Mouse (Mus musculus) megakaryocyte, adult 5-6 weeks (primary cell): ENCODE measurements at regions not wholly inside any gene's neighbourhood (a gene's known extent, or its start where the extent isn't known, plus 50 kb on each side); places are given as distances from the start of the nearest gene placed in this dataset.

Experiments used
- ATAC-seq: 2 replicates; pipeline ENCODE4 v1.8.0; 2016; ENCODE audit warnings: mild to moderate bottlenecking, inconsistent platforms; ENCODE audit not compliant: poor library complexity, severe bottlenecking

- peak; percentile 86 for ATAC-seq
Measured at GRCm38 (mm10) chr2:128334143-128334470, 208.3 kb downstream of the Bcl2l11 start.

GRCm38 (mm10) chr2:128334757-128335500 is 209.1 kb downstream of the Bcl2l11 start:
- ATAC-seq: no peak

GRCm38 (mm10) chr2:128337192-128337591 is 211.4 kb downstream of the Bcl2l11 start:
- peak; percentile 39 for ATAC-seq

GRCm38 (mm10) chr2:128337791-128338190 is 212.0 kb downstream of the Bcl2l11 start:
- ATAC-seq: no peak

GRCm38 (mm10) chr2:128338474-128338873 is 212.6 kb downstream of the Bcl2l11 start:
- ATAC-seq: no peak

GRCm38 (mm10) chr2:128339061-128339642 is 213.3 kb downstream of the Bcl2l11 start:
- peak; percentile 30 for ATAC-seq

- ATAC-seq: no peak
Measured at GRCm38 (mm10) chr2:128339643-128340487, 214.0 kb downstream of the Bcl2l11 start.

- no peak for ATAC-seq
Measured at GRCm38 (mm10) chr2:128340631-128341240, 214.9 kb downstream of the Bcl2l11 start.

- peak; percentile 80 for ATAC-seq
Measured at GRCm38 (mm10) chr2:128342212-128342611, 216.4 kb downstream of the Bcl2l11 start.

GRCm38 (mm10) chr2:128345557-128345956 is 219.7 kb downstream of the Bcl2l11 start:
- ATAC-seq: no peak

GRCm38 (mm10) chr2:128348556-128348955 is 222.7 kb downstream of the Bcl2l11 start:
- ATAC-seq: no peak

- no peak for ATAC-seq
Measured at GRCm38 (mm10) chr2:128351405-128351804, 225.6 kb downstream of the Bcl2l11 start.

GRCm38 (mm10) chr2:128352533-128352932 is 226.7 kb downstream of the Bcl2l11 start:
- no peak for ATAC-seq

GRCm38 (mm10) chr2:128353457-128353856 is 227.6 kb downstream of the Bcl2l11 start:
- ATAC-seq: no peak

- no peak for ATAC-seq
Measured at GRCm38 (mm10) chr2:128356326-128356725, 230.5 kb downstream of the Bcl2l11 start.

GRCm38 (mm10) chr2:128359106-128359505 is 231.9 kb upstream of the Spdye4c start:
- ATAC-seq: no peak

GRCm38 (mm10) chr2:128360517-128360916 is 230.5 kb upstream of the Spdye4c start:
- ATAC-seq: peak; percentile 64

- ATAC-seq: no peak
Measured at GRCm38 (mm10) chr2:128361436-128361835, 229.6 kb upstream of the Spdye4c start.

GRCm38 (mm10) chr2:128364161-128364560 is 226.8 kb upstream of the Spdye4c start:
- peak; percentile 81 for ATAC-seq

GRCm38 (mm10) chr2:128365004-128365403 is 226.0 kb upstream of the Spdye4c start:
- ATAC-seq: no peak

- no peak for ATAC-seq
Measured at GRCm38 (mm10) chr2:128365775-128366174, 225.2 kb upstream of the Spdye4c start.
